Mouse (Mus musculus) heart, adult 2 months (tissue): ENCODE results near the gene Tent5c.

Source experiments
- CTCF ChIP-seq: fragments of 200-600 bp; IDR thresholded peaks from 2 replicates; pipeline ENCODE4 v1.8.1; 2022; ENCODE audit warnings: antibody characterized with exemption, mild to moderate bottlenecking, moderate library complexity
- EP300 ChIP-seq: fragments of 200-500 bp; IDR thresholded peaks from 2 replicates; pipeline ENCODE4 v1.6.1; 2011; ENCODE audit warnings: low read depth, low read length, control low read depth; ENCODE audit not compliant: insufficient read depth
- POLR2A ChIP-seq: fragments of 200-500 bp; IDR thresholded peaks from 2 replicates; pipeline ENCODE4 v1.6.1; 2011; ENCODE audit warnings: mild to moderate bottlenecking, low read depth, low read length, control low read depth; ENCODE audit not compliant: insufficient read depth

DNA sequence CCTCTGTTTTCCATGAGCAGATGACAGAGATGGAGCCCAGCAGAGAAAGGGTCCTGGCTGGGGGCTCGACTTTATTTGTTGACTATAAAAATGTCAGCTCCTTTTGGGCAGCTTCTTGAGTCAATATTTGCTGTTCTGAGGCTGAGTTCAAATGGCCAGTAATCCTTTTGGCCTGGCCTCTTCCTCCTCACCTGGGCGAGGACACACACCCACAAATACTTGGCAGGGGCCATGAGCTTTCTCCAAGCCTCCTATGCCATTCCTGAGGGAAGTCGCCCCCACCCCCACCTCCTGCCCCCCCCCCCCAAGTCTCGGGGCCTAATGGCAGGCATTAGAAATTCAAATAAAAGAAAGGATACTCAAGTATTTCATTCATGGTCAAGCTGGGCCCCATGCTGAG, 46.8 kb upstream of the Tent5c start:
- no peak for TF ChIP-seq EP300
- no peak for TF ChIP-seq POLR2A
- TF ChIP-seq CTCF, result no peak
